In the genomic region with DNA sequence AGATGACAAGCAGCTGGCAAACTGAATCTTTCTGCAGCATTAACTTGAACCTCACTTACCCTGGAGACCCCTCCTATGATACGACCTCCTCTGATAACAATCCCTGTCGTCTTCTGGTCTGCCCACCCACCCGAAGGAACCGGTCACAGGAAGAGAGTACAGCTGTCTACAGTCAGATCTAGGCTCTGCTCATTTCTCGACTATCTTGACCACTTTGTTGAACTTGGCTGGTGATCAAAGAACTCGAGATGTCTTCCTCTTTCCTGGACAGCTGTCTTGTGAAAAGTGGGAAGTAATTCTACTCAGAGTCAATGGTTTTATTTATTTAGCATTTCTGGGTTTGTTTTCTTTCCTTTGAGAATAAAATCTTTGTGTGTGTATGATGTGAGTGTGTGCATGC, we compare ENCODE assay signal across 1 mouse cellular context.
TF ChIP-seq lines count a peak whose summit lies in the region.

No protein-coding gene starts in this region.

TF ChIP-seq in myocyte, 11 proteins besides CTCF, POLR2A, EP300 and RAD21:
- TF ChIP-seq MYOD1 (IDR thresholded peaks at IDR 0.05; ENCODE audit: control insufficient read depth in 1 of 3, insufficient read length in 2 of 3, low read depth in 2 of 3) (peak in 2 of 3 experiments; percentile 10 to 20), REST (IDR thresholded peaks at IDR 0.05; ENCODE audit: insufficient read depth, insufficient read length) (no peak)
